Mouse (Mus musculus): ENCODE data around the gene Ascl2. TPM values are rescaled to one million over a fixed set of nuclear protein-coding genes. Genes with fewer than 3 reads are reported as not detected.

The Ascl2 gene
- total RNA-seq (2021) = under 1 TPM in 1 of 2 experiments, not detected in 1; 0.27 TPM

- DNase-seq = no peak
Measured at GRCm38 (mm10) chr7:142968809-142969511, at the start of gene Ascl2. Gene Ascl2 (minus strand): TSS chr7:142969264.

GRCm38 (mm10) chr7:143017181-143017580 lies 48.1 kb upstream of the Ascl2 start:
- DNase-seq = no peak

- DNase-seq = no peak
Measured at GRCm38 (mm10) chr7:143016424-143017142, 47.5 kb upstream of the Ascl2 start.

- DNase-seq = peak; percentile 69 to 73
Measured at GRCm38 (mm10) chr7:143015755-143016423, 46.8 kb upstream of the Ascl2 start.

GRCm38 (mm10) chr7:143014862-143015659 lies 46.0 kb upstream of the Ascl2 start:
- DNase-seq = no peak

GRCm38 (mm10) chr7:143013420-143014178 lies 44.5 kb upstream of the Ascl2 start:
- peak in 1 of 2 experiments; percentile 44 for DNase-seq

GRCm38 (mm10) chr7:143012230-143012875 lies 43.3 kb upstream of the Ascl2 start:
- DNase-seq = no peak

- no peak for DNase-seq
Measured at GRCm38 (mm10) chr7:143011226-143011625, 42.2 kb upstream of the Ascl2 start.

- no peak for DNase-seq
Measured at GRCm38 (mm10) chr7:143009996-143010395, 40.9 kb upstream of the Ascl2 start.

- no peak for DNase-seq
Measured at GRCm38 (mm10) chr7:143008996-143009665, 40.1 kb upstream of the Ascl2 start.

- no peak for DNase-seq
Measured at GRCm38 (mm10) chr7:143008370-143008926, 39.4 kb upstream of the Ascl2 start.

- peak; percentile 91 to 92 for DNase-seq
Measured at GRCm38 (mm10) chr7:143007599-143008369, 38.7 kb upstream of the Ascl2 start.

GRCm38 (mm10) chr7:143006756-143007598 lies 37.9 kb upstream of the Ascl2 start:
- no peak for DNase-seq

- no peak for DNase-seq
Measured at GRCm38 (mm10) chr7:143006097-143006755, 37.2 kb upstream of the Ascl2 start.

- DNase-seq = no peak
Measured at GRCm38 (mm10) chr7:143005344-143006096, 36.5 kb upstream of the Ascl2 start.

GRCm38 (mm10) chr7:143004727-143005343 lies 35.8 kb upstream of the Ascl2 start, which contains the start of gene Tspan32:
Gene Tspan32 (plus strand): TSS chr7:143005046.
- DNase-seq = no peak
